Mouse (Mus musculus): ENCODE data around the gene Shank2. TPM values are rescaled to one million over a fixed set of nuclear protein-coding genes. Genes with fewer than 3 reads are reported as not detected.

The Shank2 gene
- total and polyA plus RNA-seq, 3 experiments, result not detected

- Histone ChIP-seq H3K9me3 (replicated peaks; ENCODE audit: low read length) (no peaks in the 10 kb centered on the region), H3K9ac (ENCODE audit: insufficient read depth, low read depth) (no peak overlapping the region), H3K4me1 (ENCODE audit: control insufficient read depth in 1 of 2, insufficient read depth in 2 of 2) (peaks cover 0 to 3% of the 10 kb centered on the region in 2 experiments; a peak in 1 of 4 replicates), H3K4me3 (replicated peaks in 1 of 3; ENCODE audit: low read depth in 2 of 3, low read length in 2 of 3, poor library complexity in 1 of 3) (no peak overlapping the region), H3K27ac (ENCODE audit: insufficient read depth, low read depth) (no peak overlapping the region), H3K79me2 (replicated peaks; ENCODE audit: control insufficient read depth, extremely low read depth, insufficient read depth, poor library complexity, severe bottlenecking) (no peaks in the 10 kb centered on the region), H3K36me3 (replicated peaks in 1 of 2; ENCODE audit: control insufficient read depth in 1 of 2, insufficient read depth in 1 of 2, low read length in 1 of 2) (no peaks in the 10 kb centered on the region), H3K27me3 (replicated peaks) (peaks cover 51% of the 10 kb centered on the region), H3K4me2 (ENCODE audit: insufficient read depth, low read depth, poor library complexity, severe bottlenecking) (no peak overlapping the region)
- TF ChIP-seq JUN (IDR thresholded peaks at IDR 0.05; ENCODE audit: insufficient read depth, low read depth, low read length) (no peak), KAT2A (IDR thresholded peaks at IDR 0.05; ENCODE audit: insufficient replicate concordance, low read length) (no peak), BHLHE40 (IDR thresholded peaks at IDR 0.05; ENCODE audit: low read depth, low read length) (no peak), MAFK (IDR thresholded peaks at IDR 0.05; ENCODE audit: insufficient replicate concordance, low read length) (no peak), SMC3 (IDR thresholded peaks at IDR 0.05; ENCODE audit: low read depth, low read length) (no peak), E2F4 (IDR thresholded peaks at IDR 0.05; ENCODE audit: insufficient replicate concordance, low read depth, low read length) (no peak), JUND (conservative IDR thresholded peaks at IDR 0.05; ENCODE audit: low read depth, low read length) (no peak), ZNF384 (IDR thresholded peaks at IDR 0.05; ENCODE audit: low read depth, low read length) (no peak), POLR2A (IDR thresholded peaks at IDR 0.05; ENCODE audit: low read depth, low read length) (no peak), SIN3A (IDR thresholded peaks at IDR 0.05; ENCODE audit: low read length) (no peak), TCF12 (IDR thresholded peaks at IDR 0.05; ENCODE audit: low read depth, low read length) (no peak), ZKSCAN1 (IDR thresholded peaks at IDR 0.05; ENCODE audit: borderline replicate concordance, low read depth, low read length) (no peak), ETS1 (conservative IDR thresholded peaks at IDR 0.05; ENCODE audit: low read depth, low read length) (no peak), MEF2A (IDR thresholded peaks at IDR 0.05; ENCODE audit: borderline replicate concordance, low read depth, low read length) (no peak), CHD2 (IDR thresholded peaks at IDR 0.05; ENCODE audit: low read length) (no peak), ZMIZ1 (IDR thresholded peaks at IDR 0.05; ENCODE audit: low read depth, low read length) (no peak), RAD21 (IDR thresholded peaks at IDR 0.05; ENCODE audit: low read depth, low read length) (no peak)
- in situ Hi-C loops (cut with MboI; ENCODE audit: low pct_ligation_motif_present, low pct_unique_long_range_greater_than_20kb, low sequenced_read_pairs) (no loop called here), dilution Hi-C loops (cut with MboI; ENCODE audit: extremely low pct_ligation_motif_present, extremely low pct_unique_long_range_greater_than_20kb, low sequenced_read_pairs) (no loop called here)
- no peak for DNase-seq (ENCODE audit: extremely low read depth)
Measured at GRCm38 (mm10) chr7:144159556-144159955, 157.8 kb downstream of the Shank2 start.

- no peak for DNase-seq (ENCODE audit: extremely low read depth)
- Histone ChIP-seq H3K4me2 (ENCODE audit: insufficient read depth, low read depth, poor library complexity, severe bottlenecking) (no peak overlapping the region), H3K27ac (ENCODE audit: insufficient read depth, low read depth) (no peak overlapping the region), H3K36me3 (replicated peaks in 1 of 2; ENCODE audit: control insufficient read depth in 1 of 2, insufficient read depth in 1 of 2, low read length in 1 of 2) (no peaks in the 10 kb centered on the region), H3K4me1 (ENCODE audit: control insufficient read depth in 1 of 2, insufficient read depth in 2 of 2) (peaks cover 0 to 3% of the 10 kb centered on the region in 2 experiments; a peak in 1 of 4 replicates), H3K27me3 (replicated peaks) (peaks cover 51% of the 10 kb centered on the region), H3K9ac (ENCODE audit: insufficient read depth, low read depth) (no peak overlapping the region), H3K9me3 (replicated peaks; ENCODE audit: low read length) (no peaks in the 10 kb centered on the region), H3K4me3 (replicated peaks in 1 of 3; ENCODE audit: low read depth in 2 of 3, low read length in 2 of 3, poor library complexity in 1 of 3) (no peak overlapping the region), H3K79me2 (replicated peaks; ENCODE audit: control insufficient read depth, extremely low read depth, insufficient read depth, poor library complexity, severe bottlenecking) (no peaks in the 10 kb centered on the region)
- in situ Hi-C loops (cut with MboI; ENCODE audit: low pct_ligation_motif_present, low pct_unique_long_range_greater_than_20kb, low sequenced_read_pairs), result no loop called here
- dilution Hi-C loops (cut with MboI; ENCODE audit: extremely low pct_ligation_motif_present, extremely low pct_unique_long_range_greater_than_20kb, low sequenced_read_pairs), result no loop called here
- no peak for TF ChIP-seq MAFK (IDR thresholded peaks at IDR 0.05; ENCODE audit: insufficient replicate concordance, low read length)
- no peak for TF ChIP-seq SIN3A (IDR thresholded peaks at IDR 0.05; ENCODE audit: low read length)
- TF ChIP-seq MEF2A (IDR thresholded peaks at IDR 0.05; ENCODE audit: borderline replicate concordance, low read depth, low read length), result no peak
- TF ChIP-seq ZKSCAN1 (IDR thresholded peaks at IDR 0.05; ENCODE audit: borderline replicate concordance, low read depth, low read length), result no peak
- no peak for TF ChIP-seq ZMIZ1 (IDR thresholded peaks at IDR 0.05; ENCODE audit: low read depth, low read length)
- TF ChIP-seq ZNF384 (IDR thresholded peaks at IDR 0.05; ENCODE audit: low read depth, low read length), result no peak
- TF ChIP-seq PAX5 (IDR thresholded peaks at IDR 0.05; ENCODE audit: low read length), result no peak
- TF ChIP-seq MXI1 (IDR thresholded peaks at IDR 0.05; ENCODE audit: low read depth, low read length), result no peak
- no peak for TF ChIP-seq MAX (IDR thresholded peaks at IDR 0.05; ENCODE audit: low read length)
- no peak for TF ChIP-seq JUND (conservative IDR thresholded peaks at IDR 0.05; ENCODE audit: low read depth, low read length)
- TF ChIP-seq ZC3H11A (IDR thresholded peaks at IDR 0.05; ENCODE audit: low read depth, low read length), result no peak
- no peak for TF ChIP-seq USF2 (conservative IDR thresholded peaks at IDR 0.05; ENCODE audit: low read depth, low read length)
- TF ChIP-seq POLR2A (IDR thresholded peaks at IDR 0.05; ENCODE audit: low read depth, low read length), result no peak
- TF ChIP-seq RCOR1 (conservative IDR thresholded peaks at IDR 0.05; ENCODE audit: low read depth, low read length), result no peak
- no peak for TF ChIP-seq JUN (IDR thresholded peaks at IDR 0.05; ENCODE audit: insufficient read depth, low read depth, low read length)
- TF ChIP-seq SMC3 (IDR thresholded peaks at IDR 0.05; ENCODE audit: low read depth, low read length), result no peak
Measured at GRCm38 (mm10) chr7:144160066-144160465, 158.3 kb downstream of the Shank2 start.
